Mouse (Mus musculus) kidney, embryonic 16.5 days (tissue): ENCODE measurements around the gene Crim1. TPM values are rescaled to one million over a fixed set of nuclear protein-coding genes. Genes with fewer than 3 reads are reported as not detected.

Experiments used
- ATAC-seq: fragments of 200-750 bp; cut with Nextera tagmentation; 2 replicates; pipeline ENCODE4 v1.8.0; 2017; ENCODE audit warnings: moderate TSS enrichment; ENCODE audit not compliant: low FRiP score, low TSS enrichment
- H3K27ac ChIP-seq: fragments of 300-500 bp; sonication (generic); 2 replicates; pipeline ENCODE4 v1.5.1; 2014; ENCODE audit warnings: low read length
- H3K27me3 ChIP-seq: fragments of 300-500 bp; sonication (generic); 2 replicates; pipeline ENCODE4 v1.6.1; 2014; ENCODE audit warnings: low read length, control low read depth, mixed read lengths; ENCODE audit not compliant: insufficient read depth
- H3K36me3 ChIP-seq: fragments of 300-500 bp; sonication (generic); 2 replicates; pipeline ENCODE4 v1.6.1; 2014; ENCODE audit warnings: low read length, control low read depth, mixed read lengths; ENCODE audit not compliant: insufficient read depth
- H3K4me1 ChIP-seq: fragments of 300-500 bp; sonication (generic); 2 replicates; pipeline ENCODE4 v1.6.1; 2014; ENCODE audit warnings: low read length, control low read depth, mixed read lengths; ENCODE audit not compliant: insufficient read depth
- H3K4me2 ChIP-seq: fragments of 300-500 bp; sonication (generic); replicated peaks from 2 replicates; pipeline ENCODE4 v1.6.1; 2014; ENCODE audit warnings: low read depth, low read length
- H3K4me3 ChIP-seq: fragments of 300-500 bp; sonication (generic); 2 replicates; pipeline ENCODE4 v1.5.1; 2014; ENCODE audit warnings: mild to moderate bottlenecking, low read length
- H3K9ac ChIP-seq: fragments of 300-500 bp; sonication (generic); replicated peaks from 2 replicates; pipeline ENCODE4 v1.6.1; 2014; ENCODE audit warnings: low read length
- H3K9me3 ChIP-seq: fragments of 300-500 bp; sonication (generic); 2 replicates; pipeline ENCODE4 v1.6.1; 2016; ENCODE audit warnings: low read length, control low read depth
- WGBS: fragments of 180-500 bp; shearing (Covaris S2); extraction: QIAGEN DNeasy Blood & Tissue Kit; methylation state at CpG from one replicate; pipeline ENCODE4 v1.1.7; 2014; 5-methylcytosine and 5-hydroxymethylcytosine counted together
- polyA plus RNA-seq: library from polyadenylated mRNA; unstranded; fragments of >200 nt; fragmentation: Nextera tagmentation; extraction: Ambion mirVana; gene quantifications from 2 replicates; pipeline ENCODE4 v1.2.1, GENCODE M21; 2015

The Crim1 gene
- polyA plus RNA-seq, 1 experiment from 2014 or later: 5.4 TPM

- H3K4me2 ChIP-seq: peak overlapping the region; percentile 31
Observed at GRCm38 (mm10) chr17:78223988-78224387, 23.9 kb downstream of the Crim1 start.

GRCm38 (mm10) chr17:78225547-78225946, 25.5 kb downstream of the Crim1 start:
- Histone ChIP-seq H3K36me3 (no peaks in the 10 kb centered on the region), H3K27ac (0 out of 2 replicates have a peak overlapping the region, but pooled peaks have one; percentile 8), H3K4me1 (peaks cover 46% of the 10 kb centered on the region), H3K27me3 (no peaks in the 10 kb centered on the region), H3K4me3 (no peak overlapping the region), H3K4me2 (no peak overlapping the region), H3K9ac (no peak overlapping the region), H3K9me3 (no peaks in the 10 kb centered on the region)
- WGBS: 46% methylated on average over 5 of the region's 5 CpGs
- ATAC-seq: peak; percentile 79

More at GRCm38 (mm10) chr17:78223988-78224387, 23.9 kb downstream of the Crim1 start:
- no peaks in the 10 kb centered on the region for H3K36me3 ChIP-seq
- H3K9me3 ChIP-seq: no peaks in the 10 kb centered on the region
- H3K9ac ChIP-seq: no peak overlapping the region
- H3K27ac ChIP-seq: no peak overlapping the region
- no peak overlapping the region for H3K4me3 ChIP-seq
- H3K27me3 ChIP-seq: no peaks in the 10 kb centered on the region
- 17% methylated on average over 10 of the region's 10 CpGs for WGBS
- H3K4me1 ChIP-seq: peaks cover 47% of the 10 kb centered on the region
- peak; percentile 47 for ATAC-seq

DNA sequence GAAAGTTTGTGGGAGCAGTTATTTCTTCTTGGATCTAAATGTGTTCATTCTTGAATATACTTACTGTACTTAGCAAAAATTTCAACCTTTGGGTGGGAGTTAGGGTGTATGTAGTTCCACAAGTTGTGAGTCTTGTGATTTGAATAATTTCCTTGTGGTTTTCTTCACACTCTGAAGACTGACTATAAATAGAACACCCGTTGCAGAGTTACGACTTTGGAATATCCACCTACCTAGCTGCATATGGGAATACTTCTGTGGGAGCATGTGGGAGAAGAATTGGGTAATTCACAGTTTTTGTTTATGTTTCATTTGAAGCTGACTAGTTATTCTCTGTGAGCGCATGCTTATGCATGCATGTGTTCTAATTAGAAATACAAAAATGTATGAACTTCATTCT, 27.2 kb downstream of the Crim1 start:
- no peaks in the 10 kb centered on the region for H3K36me3 ChIP-seq

DNA sequence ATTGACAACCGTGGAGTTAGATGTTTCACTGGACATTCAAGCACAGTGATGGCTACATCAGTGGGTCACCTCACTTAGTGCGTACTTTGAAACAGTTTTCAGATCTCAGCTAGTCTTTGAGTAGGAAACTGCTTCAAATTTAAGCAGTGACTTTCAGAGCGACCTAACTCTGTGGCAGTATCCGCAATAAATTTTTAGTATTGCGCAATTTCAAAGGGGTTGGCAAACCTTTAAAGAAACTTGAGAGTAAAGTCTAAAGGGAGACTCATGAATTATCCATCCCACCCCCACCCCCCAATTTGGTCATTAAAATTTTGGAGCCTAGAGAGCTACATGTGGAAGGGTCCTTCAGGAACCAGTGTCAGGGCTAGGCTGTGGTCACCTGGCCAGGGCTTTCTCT, 31.5 kb downstream of the Crim1 start:
- Histone ChIP-seq H3K4me2 (no peak overlapping the region), H3K36me3 (no peaks in the 10 kb centered on the region), H3K4me3 (no peak overlapping the region), H3K27ac (no peak overlapping the region), H3K27me3 (no peaks in the 10 kb centered on the region), H3K9me3 (no peaks in the 10 kb centered on the region), H3K9ac (no peak overlapping the region), H3K4me1 (no peaks in the 10 kb centered on the region; the same call in 1 of the 2 replicates)
- ATAC-seq: no peak
- 82% methylated on average over 5 of the region's 5 CpGs for WGBS

More for the DNA sequence above, 27.2 kb downstream of the Crim1 start:
- no peaks in the 10 kb centered on the region for H3K9me3 ChIP-seq
- peaks cover 35% of the 10 kb centered on the region for H3K4me1 ChIP-seq
- ATAC-seq: no peak
- no peak overlapping the region for H3K9ac ChIP-seq
- H3K4me2 ChIP-seq: no peak overlapping the region
- H3K4me3 ChIP-seq: no peak overlapping the region
- WGBS: 55% methylated on average over 3 of the region's 3 CpGs
- no peaks in the 10 kb centered on the region for H3K27me3 ChIP-seq
- no peak overlapping the region for H3K27ac ChIP-seq

GRCm38 (mm10) chr17:78232703-78233102, 32.7 kb downstream of the Crim1 start:
- H3K36me3 ChIP-seq: 0 out of 2 replicates have a peak, but pooled peaks cover 1% of the 10 kb centered on the region
- no peak overlapping the region for H3K27ac ChIP-seq
- no peak for ATAC-seq
- H3K9ac ChIP-seq: no peak overlapping the region
- H3K27me3 ChIP-seq: no peaks in the 10 kb centered on the region
- no peak overlapping the region for H3K4me3 ChIP-seq
- WGBS: 73% methylated on average over 13 of the region's 13 CpGs
- H3K4me1 ChIP-seq: no peaks in the 10 kb centered on the region
- H3K9me3 ChIP-seq: no peaks in the 10 kb centered on the region
- no peak overlapping the region for H3K4me2 ChIP-seq

GRCm38 (mm10) chr17:78233873-78234272, 33.8 kb downstream of the Crim1 start:
- Histone ChIP-seq H3K27me3 (no peaks in the 10 kb centered on the region), H3K9me3 (no peaks in the 10 kb centered on the region), H3K4me1 (no peaks in the 10 kb centered on the region), H3K9ac (no peak overlapping the region), H3K27ac (no peak overlapping the region), H3K36me3 (peaks cover 7% of the 10 kb centered on the region; the same call in 1 of the 2 replicates), H3K4me2 (no peak overlapping the region), H3K4me3 (no peak overlapping the region)
- no peak for ATAC-seq
- WGBS: 81% methylated on average over 6 of the region's 6 CpGs

DNA sequence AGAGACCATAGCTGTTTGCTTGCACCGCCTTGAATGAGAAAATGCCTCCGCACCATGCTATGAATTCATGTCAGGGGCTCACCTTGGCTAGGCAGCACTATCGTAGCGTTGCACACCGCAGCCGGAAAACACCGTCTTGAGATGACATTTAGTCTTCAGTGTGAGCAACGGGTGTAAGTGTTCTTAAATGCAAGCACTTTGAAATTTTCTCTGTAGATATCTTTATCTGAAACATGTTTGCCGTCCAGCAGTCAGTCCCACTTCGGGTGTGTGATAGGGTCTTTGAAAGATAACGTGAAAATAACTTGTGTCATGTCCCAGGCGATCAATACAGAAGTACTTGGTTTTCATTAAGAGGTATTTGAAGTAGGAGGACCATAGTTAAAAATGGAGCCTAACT, 36.1 kb downstream of the Crim1 start:
- Histone ChIP-seq H3K4me2 (no peak overlapping the region), H3K9me3 (no peaks in the 10 kb centered on the region), H3K4me3 (no peak overlapping the region), H3K27me3 (no peaks in the 10 kb centered on the region), H3K9ac (no peak overlapping the region), H3K27ac (no peak overlapping the region), H3K36me3 (peaks cover 7% of the 10 kb centered on the region; the same call in 1 of the 2 replicates), H3K4me1 (no peaks in the 10 kb centered on the region)
- no peak for ATAC-seq
- WGBS: 95% methylated on average over 12 of the region's 12 CpGs

- no peak overlapping the region for H3K27ac ChIP-seq
- no peaks in the 10 kb centered on the region for H3K27me3 ChIP-seq
- H3K9ac ChIP-seq: no peak overlapping the region
- H3K36me3 ChIP-seq: peaks cover 7% of the 10 kb centered on the region; the same call in 1 of the 2 replicates
- H3K9me3 ChIP-seq: no peaks in the 10 kb centered on the region
- no peak overlapping the region for H3K4me3 ChIP-seq
- H3K4me1 ChIP-seq: 0 out of 2 replicates have a peak, but pooled peaks cover 7% of the 10 kb centered on the region
- ATAC-seq: no peak
- H3K4me2 ChIP-seq: no peak overlapping the region
- 92% methylated on average over 13 of the region's 13 CpGs for WGBS
Observed at GRCm38 (mm10) chr17:78237954-78238353, 37.9 kb downstream of the Crim1 start.

- WGBS: 88% methylated on average over 4 of the region's 4 CpGs
- Histone ChIP-seq H3K27me3 (no peaks in the 10 kb centered on the region), H3K9me3 (no peaks in the 10 kb centered on the region), H3K4me2 (no peak overlapping the region), H3K9ac (no peak overlapping the region), H3K36me3 (peaks cover 7% of the 10 kb centered on the region; the same call in 1 of the 2 replicates), H3K4me3 (no peak overlapping the region), H3K27ac (no peak overlapping the region), H3K4me1 (peaks cover 13% of the 10 kb centered on the region)
- ATAC-seq: no peak
Observed at GRCm38 (mm10) chr17:78240161-78240560, 40.1 kb downstream of the Crim1 start.

DNA sequence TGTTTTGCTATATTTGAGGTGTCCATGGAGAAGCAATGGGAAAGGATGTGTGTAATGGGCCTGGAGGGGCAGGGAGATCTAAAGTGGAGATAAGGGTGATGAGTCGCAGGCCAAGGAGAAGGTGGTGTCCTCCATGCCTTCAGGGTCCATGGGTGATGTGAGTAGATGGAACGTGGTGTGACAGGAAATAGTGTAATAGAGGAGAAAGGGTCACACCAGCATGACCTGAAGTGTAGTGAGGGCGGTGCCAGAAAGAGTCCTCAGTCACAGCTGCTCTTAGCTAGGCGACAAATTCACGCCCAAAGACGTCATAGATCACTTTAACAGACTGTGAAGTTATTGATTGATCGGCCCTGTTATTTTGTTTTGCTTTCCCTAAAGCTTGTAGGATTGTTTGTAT, 41.2 kb downstream of the Crim1 start:
- ATAC-seq: no peak
- Histone ChIP-seq H3K27me3 (no peaks in the 10 kb centered on the region), H3K4me1 (peaks cover 22% of the 10 kb centered on the region), H3K9me3 (no peaks in the 10 kb centered on the region), H3K9ac (no peak overlapping the region), H3K4me3 (no peak overlapping the region), H3K4me2 (no peak overlapping the region), H3K36me3 (peaks cover 7% of the 10 kb centered on the region; the same call in 1 of the 2 replicates), H3K27ac (no peak overlapping the region)
- WGBS: 47% methylated on average over 7 of the region's 7 CpGs
